Mouse (Mus musculus) midbrain, embryonic 10.5 days (tissue): ENCODE measurements around the gene Wdfy3. TPM values are rescaled to one million over a fixed set of nuclear protein-coding genes. Genes with fewer than 3 reads are reported as not detected.

Experiments
- DNase-seq: peaks from one replicate; pipeline ENCODE4 v3.0.0-alpha.2; 2017; ENCODE audit warnings: low spot score
- H3K27ac ChIP-seq: fragments of 300-500 bp; sonication (generic); replicated peaks from 2 replicates; pipeline ENCODE4 v1.5.1; 2016; ENCODE audit warnings: mild to moderate bottlenecking
- H3K27me3 ChIP-seq: fragments of 300-500 bp; sonication (generic); 2 replicates; pipeline ENCODE4 v1.6.1; 2016; ENCODE audit warnings: low read depth, mild to moderate bottlenecking; ENCODE audit not compliant: poor library complexity, severe bottlenecking
- H3K36me3 ChIP-seq: fragments of 300-500 bp; sonication (generic); 2 replicates; pipeline ENCODE4 v1.6.1; 2016; ENCODE audit warnings: mild to moderate bottlenecking, moderate library complexity
- H3K4me1 ChIP-seq: fragments of 300-500 bp; sonication (generic); 2 replicates; pipeline ENCODE4 v1.6.1; 2016
- H3K4me3 ChIP-seq: fragments of 300-500 bp; sonication (generic); 2 replicates; pipeline ENCODE4 v1.5.1; 2016; ENCODE audit warnings: mild to moderate bottlenecking, moderate library complexity
- H3K9me3 ChIP-seq: fragments of 300-500 bp; sonication (generic); replicated peaks from 2 replicates; pipeline ENCODE4 v1.6.1; 2016; ENCODE audit warnings: mild to moderate bottlenecking
- WGBS: fragments of 180-500 bp; shearing (Covaris S2); methylation state at CpG from one replicate; pipeline ENCODE4 v1.1.7; 2016; 5-methylcytosine and 5-hydroxymethylcytosine counted together
- polyA plus RNA-seq: library from polyadenylated mRNA; unstranded; fragments of >200 nt; fragmentation: Nextera tagmentation; extraction: Ambion mirVana; gene quantifications from 2 replicates; pipeline ENCODE4 v1.2.1, GENCODE M21; 2016

Wdfy3 gene
- polyA plus RNA-seq, 1 experiment from 2014 or later = 18.2 TPM

- no peak for DNase-seq
- no peaks in the 10 kb centered on the region for H3K4me1 ChIP-seq
- H3K9me3 ChIP-seq = no peaks in the 10 kb centered on the region
- no peaks in the 10 kb centered on the region for H3K27me3 ChIP-seq
- no peak overlapping the region for H3K4me3 ChIP-seq
- peaks cover 99% of the 10 kb centered on the region for H3K36me3 ChIP-seq
- WGBS = 89% methylated on average over 4 of the region's 4 CpGs
- no peak overlapping the region for H3K27ac ChIP-seq
Measured at GRCm38 (mm10) chr5:101876185-101876584, 193.5 kb downstream of the Wdfy3 start.

- DNase-seq = no peak
- H3K4me3 ChIP-seq = no peak overlapping the region
- 90% methylated on average over 2 of the region's 2 CpGs for WGBS
- peaks cover 98% of the 10 kb centered on the region for H3K36me3 ChIP-seq
- H3K27me3 ChIP-seq = no peaks in the 10 kb centered on the region
- no peak overlapping the region for H3K27ac ChIP-seq
- no peaks in the 10 kb centered on the region for H3K4me1 ChIP-seq
- H3K9me3 ChIP-seq = no peaks in the 10 kb centered on the region
Measured at GRCm38 (mm10) chr5:101866722-101867121, 203.0 kb downstream of the Wdfy3 start.

DNA sequence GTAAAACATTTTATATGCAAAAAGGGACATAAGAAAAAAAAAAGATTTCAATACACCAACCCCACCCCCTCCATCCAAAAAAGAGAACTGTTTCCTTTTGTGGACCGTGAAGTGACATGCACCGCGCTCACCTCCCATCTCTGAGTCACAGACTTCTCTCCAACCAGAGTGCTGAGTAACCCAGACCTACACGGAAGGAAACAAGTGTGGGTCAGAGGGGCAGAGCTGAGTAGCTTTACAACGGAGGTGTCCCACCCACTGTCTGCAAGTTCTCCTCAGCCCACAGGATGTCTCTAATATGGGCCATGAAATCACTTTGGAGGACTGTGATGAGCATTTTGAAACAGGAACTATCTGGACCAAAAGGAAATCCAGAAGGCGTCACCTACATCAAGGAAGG is 205.8 kb downstream of the Wdfy3 start:
- WGBS = 95% methylated on average over 6 of the region's 6 CpGs
- Histone ChIP-seq H3K27me3 (no peaks in the 10 kb centered on the region), H3K36me3 (peaks cover 97% of the 10 kb centered on the region), H3K4me1 (no peaks in the 10 kb centered on the region), H3K27ac (no peak overlapping the region), H3K9me3 (no peaks in the 10 kb centered on the region), H3K4me3 (no peak overlapping the region)
- no peak for DNase-seq

GRCm38 (mm10) chr5:101862651-101863050 is 207.1 kb downstream of the Wdfy3 start:
- Histone ChIP-seq H3K4me1 (no peaks in the 10 kb centered on the region), H3K4me3 (no peak overlapping the region), H3K27me3 (no peaks in the 10 kb centered on the region), H3K27ac (no peak overlapping the region), H3K36me3 (peaks cover 97% of the 10 kb centered on the region), H3K9me3 (no peaks in the 10 kb centered on the region)
- 88% methylated on average over 8 of the region's 8 CpGs for WGBS
- DNase-seq = no peak

DNA sequence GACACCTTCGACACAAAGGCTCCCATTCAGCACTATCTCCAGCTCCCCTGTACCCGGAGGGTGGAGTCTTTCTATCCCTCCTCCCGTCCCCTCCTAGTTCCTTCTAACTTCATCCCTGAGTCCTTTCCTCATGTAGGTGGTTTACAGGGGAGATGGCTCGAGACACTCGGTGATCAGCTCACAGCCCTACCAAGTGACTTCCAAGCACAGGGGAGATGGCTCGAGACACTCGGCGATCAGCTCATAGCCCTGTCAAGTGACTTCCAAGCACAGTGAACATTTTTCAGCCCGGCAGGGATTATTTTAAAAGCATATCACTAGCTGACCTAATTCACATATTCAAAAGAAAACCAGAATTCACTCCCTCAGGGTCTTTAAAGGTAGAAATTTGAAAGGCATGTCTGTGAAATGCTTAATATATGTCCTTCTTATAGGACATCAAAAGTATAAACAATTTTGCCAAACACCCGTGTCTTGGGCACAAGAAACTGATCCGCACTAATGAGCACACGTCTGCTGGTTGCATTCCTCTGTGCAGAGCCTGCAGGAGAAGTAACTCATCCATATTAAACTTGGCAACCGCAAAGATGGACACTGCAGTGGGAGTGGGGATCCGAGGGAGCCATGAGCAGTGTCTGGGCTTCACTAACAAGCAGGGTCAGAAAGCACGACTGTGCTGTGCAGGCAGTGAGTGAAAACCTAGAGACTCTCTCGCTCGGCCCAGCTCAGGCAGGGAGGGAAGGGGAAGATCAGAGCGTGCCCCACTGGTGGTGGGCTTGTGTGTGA is 207.7 kb downstream of the Wdfy3 start:
- Histone ChIP-seq H3K4me1 (no peaks in the 10 kb centered on the region), H3K36me3 (peaks cover 97% of the 10 kb centered on the region), H3K27ac (no peak overlapping the region), H3K9me3 (no peaks in the 10 kb centered on the region), H3K4me3 (no peak overlapping the region), H3K27me3 (no peaks in the 10 kb centered on the region)
- WGBS = 94% methylated on average over 18 of the region's 18 CpGs
- no peak for DNase-seq

GRCm38 (mm10) chr5:101858891-101859436 is 210.8 kb downstream of the Wdfy3 start:
- H3K9me3 ChIP-seq = no peaks in the 10 kb centered on the region
- peaks cover 97% of the 10 kb centered on the region for H3K36me3 ChIP-seq
- no peaks in the 10 kb centered on the region for H3K27me3 ChIP-seq
- DNase-seq = no peak
- no peaks in the 10 kb centered on the region for H3K4me1 ChIP-seq
- H3K27ac ChIP-seq = no peak overlapping the region
- H3K4me3 ChIP-seq = no peak overlapping the region
- 93% methylated on average over 10 of the region's 10 CpGs for WGBS

DNA sequence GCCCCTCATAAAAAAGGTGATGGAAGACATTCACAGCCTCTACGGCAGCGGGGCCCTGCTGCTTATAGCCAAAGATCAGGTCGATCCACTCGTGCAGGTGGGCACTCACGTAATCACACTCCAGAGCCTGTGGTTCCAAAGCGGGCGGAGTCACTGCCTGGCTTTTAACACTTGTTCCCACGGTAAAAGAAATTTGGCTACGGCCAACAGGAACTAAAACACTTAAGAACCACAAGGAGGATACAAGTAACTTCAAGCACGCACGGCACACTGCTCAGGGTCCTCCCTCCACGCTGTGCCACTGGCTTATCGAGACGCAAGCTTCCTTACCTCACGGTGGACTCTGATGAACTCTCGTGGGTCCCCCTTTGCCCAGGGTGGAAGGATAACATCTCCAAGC is 214.2 kb downstream of the Wdfy3 start:
- Histone ChIP-seq H3K27me3 (no peaks in the 10 kb centered on the region), H3K36me3 (peaks cover 97% of the 10 kb centered on the region), H3K4me3 (no peak overlapping the region), H3K27ac (no peak overlapping the region), H3K9me3 (no peaks in the 10 kb centered on the region), H3K4me1 (no peaks in the 10 kb centered on the region)
- no peak for DNase-seq
- WGBS = 98% methylated on average over 16 of the region's 16 CpGs

DNA sequence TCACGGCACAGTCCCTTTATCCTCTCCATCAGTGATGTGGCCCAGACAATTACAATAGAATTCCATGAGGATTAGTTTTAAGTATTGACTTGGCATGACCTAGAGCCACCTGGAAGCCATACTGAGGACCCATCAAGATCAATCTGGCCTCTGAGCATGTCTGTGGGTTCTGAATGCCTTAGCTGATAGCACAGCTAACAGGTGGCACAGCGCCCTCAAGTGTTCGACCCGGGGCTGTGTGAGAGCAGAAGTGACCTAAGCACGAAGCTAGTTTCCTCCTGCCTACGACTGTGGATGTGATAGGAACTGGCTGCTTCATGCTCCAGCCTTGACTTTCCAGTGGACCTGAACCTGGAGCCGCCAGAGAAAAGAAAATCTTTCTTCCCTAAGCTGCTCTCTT is 215.1 kb downstream of the Wdfy3 start:
- Histone ChIP-seq H3K36me3 (peaks cover 99% of the 10 kb centered on the region), H3K4me3 (no peak overlapping the region), H3K9me3 (no peaks in the 10 kb centered on the region), H3K27ac (no peak overlapping the region), H3K27me3 (no peaks in the 10 kb centered on the region), H3K4me1 (no peaks in the 10 kb centered on the region)
- DNase-seq = no peak
- WGBS = 89% methylated on average over 7 of the region's 7 CpGs

DNA sequence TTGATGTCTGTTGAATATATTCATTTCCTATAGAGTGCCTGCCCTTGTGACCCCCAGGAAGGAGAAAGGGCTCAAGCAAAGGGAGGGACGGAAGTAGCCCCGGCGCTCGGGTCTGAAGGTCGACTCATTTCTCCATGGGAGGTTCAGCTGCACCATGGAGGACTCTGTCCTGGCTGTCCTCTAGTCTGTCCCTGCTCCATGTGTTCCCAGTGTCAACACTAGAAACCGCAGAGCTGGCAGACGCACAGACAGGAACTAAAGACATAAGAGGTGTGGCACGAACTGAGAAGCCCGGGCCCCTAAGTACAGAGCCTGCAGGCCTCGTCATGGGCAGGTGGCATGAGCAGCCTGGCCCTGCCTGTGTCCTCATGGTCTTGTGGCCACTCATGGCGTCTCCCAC is 215.6 kb downstream of the Wdfy3 start:
- Histone ChIP-seq H3K4me3 (no peak overlapping the region), H3K4me1 (no peaks in the 10 kb centered on the region), H3K36me3 (peaks cover 99% of the 10 kb centered on the region), H3K9me3 (no peaks in the 10 kb centered on the region), H3K27ac (no peak overlapping the region), H3K27me3 (no peaks in the 10 kb centered on the region)
- 93% methylated on average over 11 of the region's 11 CpGs for WGBS
- DNase-seq = no peak

- no peak overlapping the region for H3K27ac ChIP-seq
- 95% methylated on average over 21 of the region's 21 CpGs for WGBS
- no peak for DNase-seq
- H3K4me3 ChIP-seq = no peak overlapping the region
- H3K27me3 ChIP-seq = no peaks in the 10 kb centered on the region
- no peaks in the 10 kb centered on the region for H3K9me3 ChIP-seq
- H3K36me3 ChIP-seq = peaks cover 99% of the 10 kb centered on the region
- no peaks in the 10 kb centered on the region for H3K4me1 ChIP-seq
Measured at GRCm38 (mm10) chr5:101852116-101852680, 217.5 kb downstream of the Wdfy3 start.

DNA sequence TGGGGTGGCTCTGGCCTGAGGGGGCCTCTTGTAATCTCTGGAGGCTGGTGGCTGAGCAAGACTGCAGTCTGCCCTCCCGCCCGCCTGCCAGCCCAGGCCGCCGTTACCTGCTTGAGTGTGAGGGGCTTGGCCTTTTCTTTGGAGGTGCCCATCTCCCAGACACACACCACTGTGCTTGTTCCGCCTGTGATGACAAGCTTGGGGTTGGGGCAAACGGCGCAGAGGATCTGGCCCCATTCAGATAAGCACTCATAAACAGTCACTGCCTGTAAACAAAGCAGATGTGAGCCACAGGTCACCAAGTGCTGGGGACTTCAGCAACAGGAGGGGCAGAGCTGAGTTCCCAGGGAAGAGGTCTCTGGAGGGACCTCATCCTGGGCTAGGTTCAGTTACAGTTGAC is 218.6 kb downstream of the Wdfy3 start:
- H3K4me3 ChIP-seq = no peak overlapping the region
- H3K36me3 ChIP-seq = peaks cover 100% of the 10 kb centered on the region
- H3K9me3 ChIP-seq = no peaks in the 10 kb centered on the region
- no peaks in the 10 kb centered on the region for H3K27me3 ChIP-seq
- WGBS = 95% methylated on average over 7 of the region's 7 CpGs
- H3K27ac ChIP-seq = no peak overlapping the region
- no peak for DNase-seq
- no peaks in the 10 kb centered on the region for H3K4me1 ChIP-seq

GRCm38 (mm10) chr5:101847762-101848161 is 222.0 kb downstream of the Wdfy3 start:
- Histone ChIP-seq H3K9me3 (no peaks in the 10 kb centered on the region), H3K4me1 (no peaks in the 10 kb centered on the region), H3K27me3 (no peaks in the 10 kb centered on the region), H3K4me3 (no peak overlapping the region), H3K36me3 (peaks cover 100% of the 10 kb centered on the region), H3K27ac (no peak overlapping the region)
- WGBS = 84% methylated on average over 4 of the region's 4 CpGs
- no peak for DNase-seq

- H3K27me3 ChIP-seq = no peaks in the 10 kb centered on the region
- 87% methylated on average over 7 of the region's 7 CpGs for WGBS
- DNase-seq = no peak
- no peak overlapping the region for H3K4me3 ChIP-seq
- H3K27ac ChIP-seq = no peak overlapping the region
- H3K36me3 ChIP-seq = peaks cover 100% of the 10 kb centered on the region
- H3K4me1 ChIP-seq = no peaks in the 10 kb centered on the region
- H3K9me3 ChIP-seq = no peaks in the 10 kb centered on the region
Measured at GRCm38 (mm10) chr5:101847323-101847722, 222.4 kb downstream of the Wdfy3 start.
